Comparison of ENCODE assay signal across 19 mouse cellular contexts in the genomic region with DNA sequence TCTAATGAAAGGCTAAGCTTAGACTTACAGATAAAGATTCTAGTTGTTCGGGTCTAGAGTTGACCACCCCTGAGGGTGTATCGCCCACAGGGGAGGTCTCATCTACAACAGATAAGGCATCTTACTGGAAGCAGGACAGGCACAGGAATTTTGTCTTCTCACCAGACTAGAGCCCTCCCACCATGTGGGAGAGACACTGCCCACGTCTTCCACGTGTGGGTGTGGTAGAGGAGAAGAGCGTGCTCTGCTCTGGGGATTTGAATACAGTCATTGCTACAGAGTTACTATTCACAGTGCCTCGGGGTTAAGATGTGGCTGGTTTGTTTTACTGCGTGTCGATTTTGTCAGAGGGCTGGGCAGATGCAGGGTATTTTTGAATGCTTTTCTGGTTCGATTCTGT. TPM values are rescaled to one million over a fixed set of nuclear protein-coding genes. Genes with fewer than 3 reads are reported as not detected.
"Had no signal": no experiment of that assay in that cellular context is flagged by ENCODE, and none has a peak within 500 bp of the region (broad histone marks: within the 10 kb centered on the region; RNA-seq: fewer than 3 reads in every experiment).

No protein-coding gene starts in this region.

- H3K27ac ChIP-seq: limb, embryonic 12.5 days; limb, embryonic 15.5 days; liver, embryonic 14.5 days; macrophage; midbrain, embryonic 13.5 days had no signal

- H3K27me3 ChIP-seq: limb, embryonic 12.5 days; limb, embryonic 15.5 days; midbrain, embryonic 13.5 days had no signal

- ATAC-seq: liver, postnatal 0 days; lung, postnatal 0 days; midbrain, embryonic 13.5 days had no signal

- H3K4me2 ChIP-seq: limb, embryonic 12.5 days; limb, embryonic 15.5 days; liver, embryonic 11.5 days; lung, embryonic 14.5 days; midbrain, embryonic 13.5 days had no signal

- DNase-seq: kidney, adult 18-20 months; kidney, adult 9 months; kidney, postnatal 25 days; left cerebral cortex, postnatal 4 days; liver, postnatal 0 days; lung, embryonic 14.5 days; thymus, postnatal 25 days had no signal

- H3K4me3 ChIP-seq: limb, embryonic 12.5 days; limb, embryonic 15.5 days; midbrain, embryonic 13.5 days had no signal

- H3K36me3 ChIP-seq: limb, embryonic 12.5 days; limb, embryonic 15.5 days; midbrain, embryonic 13.5 days had no signal

- H3K9me3 ChIP-seq: limb, embryonic 12.5 days; limb, embryonic 15.5 days; midbrain, embryonic 13.5 days had no signal

- H3K9ac ChIP-seq: limb, embryonic 12.5 days; limb, embryonic 15.5 days; liver, embryonic 14.5 days; liver, postnatal 0 days; lung, embryonic 14.5 days; midbrain, embryonic 13.5 days had no signal

RNA-seq across cellular contexts. Expression of gene Tectb, which starts 33.0 kb away (rescaled TPM):
- polyA plus RNA-seq: kidney, embryonic 16.5 days; limb, embryonic 12.5 days; limb, embryonic 15.5 days; liver, embryonic 11.5 days; lung, embryonic 14.5 days; macrophage; neural tube, embryonic 11.5 days; neural tube, embryonic 14.5 days; small intestine, adult 2 months; spleen, adult 2 months had no signal
